Comparison of ENCODE assay signal across 9 mouse cellular contexts in genomic region chr13:36019309-36020274, GRCm38 (mm10).
DNase-seq lines count a peak whose midpoint lies in the region; ATAC-seq and TF ChIP-seq lines count a peak whose summit lies in the region.
"Had no signal": no experiment of that assay in that cellular context is flagged by ENCODE, and none has a peak within 500 bp of the region (broad histone marks: within the 10 kb centered on the region; RNA-seq: fewer than 3 reads in every experiment).

No protein-coding gene starts in this region.

- no peak for TF ChIP-seq POLR2A in brain, embryonic 14.5 days (IDR thresholded peaks at IDR 0.05; ENCODE audit: borderline replicate concordance, extremely low read depth, insufficient read depth, insufficient read length, poor library complexity, severe bottlenecking)

- 30% methylated on average over 10 of the region's 10 CpGs for WGBS in hindbrain, embryonic 15.5 days

- H3K27ac ChIP-seq in hindbrain, embryonic 15.5 days (replicated peaks): peak overlapping the region; percentile 78
- H3K27ac ChIP-seq: liver, embryonic 15.5 days had no signal

- no peak overlapping the region for H3K4me2 ChIP-seq in hindbrain, embryonic 15.5 days
- H3K4me2 ChIP-seq: liver, embryonic 15.5 days had no signal

- H3K9ac ChIP-seq in hindbrain, embryonic 15.5 days: peak overlapping the region; percentile 6; the same call in 1 of the 2 replicates
- H3K9ac ChIP-seq: liver, embryonic 15.5 days had no signal

- H3K36me3 ChIP-seq in hindbrain, embryonic 15.5 days: no peaks in the 10 kb centered on the region
- H3K36me3 ChIP-seq: liver, embryonic 15.5 days had no signal

- H3K4me1 ChIP-seq in hindbrain, embryonic 15.5 days (replicated peaks): peaks cover 18% of the 10 kb centered on the region

- peak; percentile 44 for DNase-seq in MEL-GATA-1-ER (ENCODE audit: extremely low read depth, low read depth)
- peak; percentile 96 for DNase-seq in brain, embryonic 14.5 days (ENCODE audit: low read depth)
- DNase-seq in layer of hippocampus, adult 9-11 months: peak; percentile 78
- peak; percentile 82 for DNase-seq in lung, postnatal 10 days
- DNase-seq in right cerebral cortex, adult 18-20 months: peak; percentile 79

- peak; percentile 69; the same call in 1 of the 2 replicates for ATAC-seq in erythroid progenitor cell, adult 5-6 weeks (replicated peaks; ENCODE audit: low FRiP score, poor library complexity, severe bottlenecking)
- peak; percentile 85 for ATAC-seq in hindbrain, embryonic 15.5 days (ENCODE audit: low FRiP score, low read depth)
- no peak for ATAC-seq in granulocyte monocyte progenitor cell, adult 5-6 weeks (replicated peaks; ENCODE audit: poor library complexity, severe bottlenecking)

- no peaks in the 10 kb centered on the region for H3K9me3 ChIP-seq in hindbrain, embryonic 15.5 days
- H3K9me3 ChIP-seq: liver, embryonic 15.5 days had no signal

- H3K27me3 ChIP-seq in hindbrain, embryonic 15.5 days: no peaks in the 10 kb centered on the region
- H3K27me3 ChIP-seq: liver, embryonic 15.5 days had no signal

- no peak overlapping the region for H3K4me3 ChIP-seq in hindbrain, embryonic 15.5 days
- H3K4me3 ChIP-seq: liver, embryonic 15.5 days had no signal

- TF ChIP-seq CTCF in brain, embryonic 14.5 days (IDR thresholded peaks at IDR 0.05; ENCODE audit: borderline replicate concordance, extremely low read depth, insufficient read depth, insufficient read length): peak; percentile 62; the same call in 1 of the 2 replicates

Comparison
In these comparisons a context has a peak if more than half of its experiments do, and no peak if none do; other contexts are left out.
1. DNase-seq: peak in every context shown above with its lines; median percentile 96 in brain, embryonic 14.5 days; 82 in lung, postnatal 10 days; 79 in right cerebral cortex, adult 18-20 months; 78 in layer of hippocampus, adult 9-11 months; 44 in MEL-GATA-1-ER.